1 mouse cellular context compared by ENCODE assay signal in genomic region chr3:51366926-51367325, GRCm38 (mm10).
TF ChIP-seq lines count a peak whose summit lies in the region.

No protein-coding gene starts in this region.

TF ChIP-seq in MEL, 35 proteins besides CTCF, POLR2A, EP300 and RAD21 (continued from another document):
- TF ChIP-seq JUND (IDR thresholded peaks at IDR 0.05; ENCODE audit: low read depth, low read length) = no peak
- TF ChIP-seq E2F4 (IDR thresholded peaks at IDR 0.05; ENCODE audit: borderline replicate concordance, low read depth, low read length) = no peak
- peak; percentile 58 for TF ChIP-seq GATA1 (IDR thresholded peaks at IDR 0.05; ENCODE audit: low read depth, low read length)
- TF ChIP-seq MAX (IDR thresholded peaks at IDR 0.05; ENCODE audit: low read length) = no peak
